Mouse (Mus musculus) kidney, embryonic 14.5 days (tissue): Measurements from ENCODE around the gene Spop. TPM values are rescaled to one million over a fixed set of nuclear protein-coding genes. Genes with fewer than 3 reads are reported as not detected.
A peak's percentile ranks its signal among the peaks of the same experiment; 100 is the strongest.

Experiments
- ATAC-seq: fragments of 200-750 bp; cut with Nextera tagmentation; 2 replicates; pipeline ENCODE4 v1.8.0; 2017; ENCODE audit warnings: moderate number of reproducible peaks, mild to moderate bottlenecking, moderate TSS enrichment, moderate library complexity; ENCODE audit not compliant: low FRiP score, low TSS enrichment
- H3K27ac ChIP-seq: fragments of 300-500 bp; sonication (generic); 2 replicates; pipeline ENCODE4 v1.5.1; 2014; ENCODE audit warnings: low read depth, mild to moderate bottlenecking, low read length, moderate library complexity, mixed read lengths
- H3K27me3 ChIP-seq: fragments of 300-500 bp; sonication (generic); 2 replicates; pipeline ENCODE4 v1.6.1; 2014; ENCODE audit warnings: mild to moderate bottlenecking, low read length; ENCODE audit not compliant: control insufficient read depth, insufficient read depth
- H3K36me3 ChIP-seq: fragments of 300-500 bp; sonication (generic); 2 replicates; pipeline ENCODE4 v1.6.1; 2014; ENCODE audit warnings: low read length, mixed read lengths; ENCODE audit not compliant: control insufficient read depth, insufficient read depth
- H3K4me1 ChIP-seq: fragments of 300-500 bp; sonication (generic); 2 replicates; pipeline ENCODE4 v1.6.1; 2014; ENCODE audit warnings: low read length, mixed read lengths; ENCODE audit not compliant: control insufficient read depth, insufficient read depth
- H3K4me2 ChIP-seq: fragments of 300-500 bp; sonication (generic); replicated peaks from 2 replicates; pipeline ENCODE4 v1.6.1; 2014; ENCODE audit warnings: low read depth, mild to moderate bottlenecking, low read length
- H3K4me3 ChIP-seq: fragments of 300-500 bp; sonication (generic); 2 replicates; pipeline ENCODE4 v1.5.1; 2014; ENCODE audit warnings: mild to moderate bottlenecking, low read length
- H3K9ac ChIP-seq: fragments of 300-500 bp; sonication (generic); 2 replicates; pipeline ENCODE4 v1.6.1; 2014; ENCODE audit warnings: low read depth, mild to moderate bottlenecking, low read length, moderate library complexity
- H3K9me3 ChIP-seq: fragments of 300-500 bp; sonication (generic); 2 replicates; pipeline ENCODE4 v1.6.1; 2016; ENCODE audit warnings: low read length; ENCODE audit not compliant: control insufficient read depth
- WGBS: fragments of 180-500 bp; shearing (Covaris S2); extraction: QIAGEN DNeasy Blood & Tissue Kit; methylation state at CpG from one replicate; pipeline ENCODE4 v1.1.7; 2014; 5-methylcytosine and 5-hydroxymethylcytosine counted together
- polyA plus RNA-seq: library from polyadenylated mRNA; unstranded; fragments of >200 nt; fragmentation: Nextera tagmentation; extraction: Ambion mirVana; gene quantifications from 2 replicates; pipeline ENCODE4 v1.2.1, GENCODE M21; 2014

The Spop gene
- polyA plus RNA-seq, 1 experiment from 2014 or later, result 112 TPM

DNA sequence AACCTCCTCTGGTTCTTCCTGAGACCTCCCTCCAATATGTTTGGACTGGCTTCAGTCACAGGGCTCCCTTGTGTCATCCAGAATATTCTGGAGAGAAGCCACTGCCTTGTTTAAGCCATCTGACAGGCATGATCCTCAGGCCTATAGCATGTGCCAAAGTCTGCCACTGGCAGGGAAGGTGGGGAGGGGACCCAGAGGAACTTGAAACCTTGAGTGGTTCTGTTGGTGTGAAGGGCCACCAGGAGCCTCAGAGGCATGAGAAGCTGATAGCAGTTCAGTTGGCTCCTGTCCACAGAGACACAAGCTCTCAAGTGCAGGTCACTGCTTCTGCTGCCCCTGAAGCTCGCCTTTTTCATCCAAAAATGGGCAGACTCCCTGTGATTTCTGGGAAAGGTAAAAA, 17.3 kb upstream of the Spop start:
- no peak for ATAC-seq
- 58% methylated on average over 1 of the region's 1 CpGs for WGBS
- no peaks in the 10 kb centered on the region for H3K4me1 ChIP-seq

GRCm38 (mm10) chr11:95397843-95398835, 15.7 kb upstream of the Spop start:
- Histone ChIP-seq H3K27ac (no peak overlapping the region), H3K4me2 (no peak overlapping the region), H3K9me3 (no peaks in the 10 kb centered on the region), H3K4me3 (no peak overlapping the region), H3K36me3 (no peaks in the 10 kb centered on the region), H3K9ac (no peak overlapping the region), H3K27me3 (no peaks in the 10 kb centered on the region), H3K4me1 (0 out of 2 replicates have a peak, but pooled peaks cover 3% of the 10 kb centered on the region)
- no peak for ATAC-seq
- WGBS, result 61% methylated on average over 14 of the region's 14 CpGs

More for the DNA sequence above, 17.3 kb upstream of the Spop start:
- Histone ChIP-seq H3K4me3 (no peak overlapping the region), H3K4me2 (no peak overlapping the region), H3K27me3 (no peaks in the 10 kb centered on the region), H3K9me3 (no peaks in the 10 kb centered on the region), H3K9ac (no peak overlapping the region), H3K27ac (no peak overlapping the region), H3K36me3 (peaks cover 6% of the 10 kb centered on the region; the same call in 1 of the 2 replicates)

DNA sequence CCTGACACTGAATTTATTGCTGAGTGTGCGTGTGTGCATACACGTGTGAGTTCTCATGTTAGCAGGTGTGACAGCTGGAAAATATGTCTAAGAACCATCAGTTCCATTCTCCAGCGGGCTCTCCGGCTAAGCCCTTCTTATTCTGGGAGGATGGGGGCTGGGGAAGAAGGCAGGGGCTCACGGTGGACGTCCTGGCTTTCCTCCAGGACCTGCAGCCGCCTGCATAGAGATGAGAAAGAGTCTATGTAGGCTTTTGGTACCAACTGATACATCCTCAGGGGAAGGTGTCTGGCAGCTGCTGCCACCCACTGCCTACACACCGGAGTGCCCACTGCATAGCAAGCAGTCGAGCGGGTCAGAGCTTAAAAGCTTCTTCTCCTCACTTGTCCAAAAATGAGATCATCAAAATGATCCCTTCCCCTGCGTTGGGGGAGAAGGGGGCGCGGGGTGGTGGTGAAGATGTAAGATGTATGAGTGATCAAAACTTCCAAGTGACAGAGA, 14.3 kb upstream of the Spop start:
- 74% methylated on average over 13 of the region's 13 CpGs for WGBS
- H3K27me3 ChIP-seq, result no peaks in the 10 kb centered on the region
- H3K9ac ChIP-seq, result no peak overlapping the region
- no peak overlapping the region for H3K27ac ChIP-seq
- H3K4me2 ChIP-seq, result no peak overlapping the region
- H3K36me3 ChIP-seq, result no peaks in the 10 kb centered on the region
- no peaks in the 10 kb centered on the region for H3K9me3 ChIP-seq
- ATAC-seq, result no peak
- no peak overlapping the region for H3K4me3 ChIP-seq
- H3K4me1 ChIP-seq, result 0 out of 2 replicates have a peak, but pooled peaks cover 3% of the 10 kb centered on the region

- H3K4me1 ChIP-seq, result 0 out of 2 replicates have a peak, but pooled peaks cover 3% of the 10 kb centered on the region
- WGBS, result 88% methylated on average over 5 of the region's 5 CpGs
- no peaks in the 10 kb centered on the region for H3K36me3 ChIP-seq
- no peaks in the 10 kb centered on the region for H3K27me3 ChIP-seq
- no peak overlapping the region for H3K4me3 ChIP-seq
- ATAC-seq, result no peak
- no peaks in the 10 kb centered on the region for H3K9me3 ChIP-seq
- H3K9ac ChIP-seq, result no peak overlapping the region
- H3K4me2 ChIP-seq, result no peak overlapping the region
- no peak overlapping the region for H3K27ac ChIP-seq
These were observed 12.3 kb upstream of the Spop start for GRCm38 (mm10) chr11:95401568-95401967.

DNA sequence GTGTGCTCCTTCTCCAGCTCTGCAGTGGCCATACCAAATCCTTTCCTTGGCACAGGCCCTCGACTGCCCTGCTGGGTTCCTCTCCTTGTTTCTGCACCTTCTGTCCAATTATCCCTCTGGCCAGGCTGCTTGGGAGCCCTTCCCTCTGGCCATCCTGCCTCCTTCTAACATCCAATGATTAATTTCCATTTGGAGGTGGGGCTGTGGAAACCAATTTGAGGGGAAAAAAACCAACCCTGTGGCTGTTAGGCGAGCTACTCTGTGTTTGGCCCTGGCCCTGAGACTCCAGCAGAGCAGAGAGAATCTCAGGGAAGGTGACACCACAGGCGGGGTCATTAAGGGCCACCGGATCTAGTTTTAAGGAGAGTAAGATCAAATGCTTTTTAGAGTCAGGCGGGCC, 11.7 kb upstream of the Spop start:
- Histone ChIP-seq H3K9ac (no peak overlapping the region), H3K4me1 (0 out of 2 replicates have a peak, but pooled peaks cover 3% of the 10 kb centered on the region), H3K27ac (0 out of 2 replicates have a peak overlapping the region, but pooled peaks have one; percentile 3), H3K36me3 (no peaks in the 10 kb centered on the region), H3K4me2 (no peak overlapping the region), H3K9me3 (no peaks in the 10 kb centered on the region), H3K4me3 (no peak overlapping the region), H3K27me3 (no peaks in the 10 kb centered on the region)
- 15% methylated on average over 5 of the region's 5 CpGs for WGBS
- peak; percentile 71 for ATAC-seq

DNA sequence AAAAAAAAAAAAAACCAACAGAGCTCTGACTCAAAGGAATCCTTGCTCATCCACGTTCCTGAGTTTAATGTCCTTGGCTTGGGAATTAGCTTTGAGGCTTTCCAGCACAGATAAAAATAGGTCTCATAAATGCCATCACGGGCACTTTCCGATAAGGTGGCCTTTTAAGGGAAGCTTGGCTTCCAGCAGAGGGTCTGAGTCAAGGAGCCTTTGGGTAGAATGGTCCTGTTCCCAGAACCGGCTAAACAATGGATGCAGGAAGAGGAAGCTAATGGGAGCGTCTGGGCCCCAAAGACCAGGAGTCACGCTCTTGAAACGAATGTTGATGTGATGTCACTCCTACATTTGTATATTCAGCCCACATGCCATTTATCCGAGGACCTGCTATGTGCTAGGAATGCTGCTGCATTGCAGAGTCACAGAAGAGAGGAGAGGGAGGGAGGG, 11.2 kb upstream of the Spop start:
- Histone ChIP-seq H3K4me3 (no peak overlapping the region), H3K4me2 (no peak overlapping the region), H3K36me3 (no peaks in the 10 kb centered on the region), H3K27ac (0 out of 2 replicates have a peak overlapping the region, but pooled peaks have one; percentile 30), H3K27me3 (no peaks in the 10 kb centered on the region), H3K9ac (no peak overlapping the region), H3K9me3 (no peaks in the 10 kb centered on the region), H3K4me1 (0 out of 2 replicates have a peak, but pooled peaks cover 3% of the 10 kb centered on the region)
- 12% methylated on average over 8 of the region's 8 CpGs for WGBS
- ATAC-seq, result 0 out of 2 replicates have a peak, but pooled peaks have one; percentile 26

DNA sequence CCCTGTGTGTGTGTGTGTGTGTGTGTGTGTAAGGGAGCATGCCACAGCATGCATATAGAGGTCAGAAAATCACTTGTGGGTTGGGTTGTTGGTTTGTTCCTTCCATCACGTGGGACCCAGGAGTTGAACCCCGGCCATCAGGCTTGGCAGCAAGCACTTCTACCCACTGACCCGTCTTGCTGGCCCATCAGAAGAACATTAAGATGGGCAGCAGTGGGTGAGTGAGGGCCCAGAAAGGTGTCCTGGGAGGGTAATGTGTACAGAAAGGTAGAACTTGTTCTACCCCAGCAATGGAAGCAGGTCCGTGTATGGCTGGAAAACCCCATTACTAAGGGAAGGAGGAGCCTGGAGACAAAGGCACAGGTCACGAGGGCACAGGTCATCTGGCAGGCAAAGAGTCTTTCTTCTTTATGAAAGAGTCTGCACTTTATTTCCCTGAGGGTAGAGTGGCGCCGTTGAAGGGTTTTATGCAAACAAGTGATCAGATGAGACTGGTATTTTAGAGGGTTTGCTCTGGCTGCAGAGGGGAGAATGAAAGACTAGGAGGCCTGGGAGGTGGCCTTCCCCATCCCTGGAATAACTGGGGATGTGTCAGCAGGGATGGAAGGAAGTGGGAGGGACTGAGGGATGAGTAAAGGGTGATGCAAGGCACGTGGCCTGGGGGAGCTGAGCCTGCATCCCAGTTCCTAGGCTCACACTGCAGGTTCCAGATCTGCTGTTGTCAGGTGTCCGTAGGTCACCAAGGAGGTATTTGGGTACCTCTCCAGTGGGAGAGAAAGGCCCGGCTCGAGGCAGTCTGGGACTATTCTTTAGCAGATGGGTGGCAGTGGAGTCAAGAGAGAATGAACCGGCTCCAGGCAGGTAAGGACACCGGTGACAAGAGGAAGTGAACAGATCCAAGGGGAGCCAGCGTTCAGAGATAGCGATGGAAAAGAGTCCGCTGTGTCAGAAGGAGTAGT, 10.2 kb upstream of the Spop start:
- H3K27ac ChIP-seq, result no peak overlapping the region
- no peak overlapping the region for H3K4me3 ChIP-seq
- no peak for ATAC-seq
- H3K9ac ChIP-seq, result no peak overlapping the region
- no peaks in the 10 kb centered on the region for H3K27me3 ChIP-seq
- no peaks in the 10 kb centered on the region for H3K9me3 ChIP-seq
- 74% methylated on average over 16 of the region's 16 CpGs for WGBS
- H3K4me2 ChIP-seq, result no peak overlapping the region
- no peaks in the 10 kb centered on the region for H3K36me3 ChIP-seq
- H3K4me1 ChIP-seq, result 0 out of 2 replicates have a peak, but pooled peaks cover 3% of the 10 kb centered on the region

DNA sequence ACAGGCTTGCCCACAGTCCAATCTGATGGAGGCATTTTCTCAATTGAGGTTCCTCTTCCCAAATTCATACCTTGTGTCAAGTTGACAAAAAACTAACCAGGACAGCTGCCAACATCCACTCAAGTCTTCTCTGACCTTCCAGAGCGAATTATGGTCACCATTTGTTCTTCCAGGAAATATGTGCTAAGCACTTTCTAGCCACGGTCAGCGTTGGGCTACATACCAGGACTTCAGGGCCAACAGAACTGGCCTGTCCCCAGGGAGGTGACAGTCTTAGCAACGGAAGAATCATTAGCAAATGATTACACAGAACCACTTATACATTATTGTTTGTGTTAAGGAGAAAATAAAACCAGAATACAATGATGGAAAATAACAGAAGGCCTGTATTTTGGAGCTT, 8.1 kb upstream of the Spop start:
- no peaks in the 10 kb centered on the region for H3K27me3 ChIP-seq
- no peak overlapping the region for H3K27ac ChIP-seq
- no peaks in the 10 kb centered on the region for H3K36me3 ChIP-seq
- no peak overlapping the region for H3K4me2 ChIP-seq
- no peak for ATAC-seq
- 0 out of 2 replicates have a peak, but pooled peaks cover 3% of the 10 kb centered on the region for H3K4me1 ChIP-seq
- H3K4me3 ChIP-seq, result no peak overlapping the region
- no peaks in the 10 kb centered on the region for H3K9me3 ChIP-seq
- 61% methylated on average over 4 of the region's 4 CpGs for WGBS
- H3K9ac ChIP-seq, result no peak overlapping the region
